Mouse (Mus musculus) liver, embryonic 14.5 days (tissue): ENCODE results near the gene Tkt. TPM values are rescaled to one million over a fixed set of nuclear protein-coding genes. Genes with fewer than 3 reads are reported as not detected.
"Not testable (repeated sequence)": the region's sequence is repeated elsewhere in the genome, so short reads cannot be mapped to it uniquely, and the experiment has no call there.

Experiments
- ATAC-seq: fragments of 200-750 bp; cut with Nextera tagmentation; 2 replicates; pipeline ENCODE4 v1.8.0; 2017; ENCODE audit warnings: moderate number of reproducible peaks, mild to moderate bottlenecking, moderate library complexity; ENCODE audit not compliant: insufficient read depth
- DNase-seq, 3 experiments: peaks; one replicate each; pipeline ENCODE4 v3.0.0-alpha.2; 2012 to 2013; ENCODE audit warnings: low read depth in 3 of 3, low spot score in 3 of 3
- H3K27ac ChIP-seq: fragments of 300-500 bp; sonication (generic); 2 replicates; pipeline ENCODE4 v1.5.1; 2014; ENCODE audit warnings: moderate library complexity, mild to moderate bottlenecking, control low read depth, inconsistent platforms
- H3K27me3 ChIP-seq: fragments of 300-500 bp; sonication (generic); 2 replicates; pipeline ENCODE4 v1.6.1; 2014; ENCODE audit warnings: mild to moderate bottlenecking, low read length, moderate library complexity; ENCODE audit not compliant: control insufficient read depth, insufficient read depth
- H3K36me3 ChIP-seq: fragments of 300-500 bp; sonication (generic); replicated peaks from 2 replicates; pipeline ENCODE4 v1.6.1; 2014; ENCODE audit warnings: low read depth; ENCODE audit not compliant: control insufficient read depth, insufficient read depth
- H3K4me1 ChIP-seq, 2 experiments: fragments of 200-500 bp in 1 of 2; fragments of 300-500 bp in 1 of 2; sonication (generic) in 1 of 2; replicated peaks; 2 replicates each; pipeline ENCODE4 v1.6.1; 2012 to 2014; ENCODE audit warnings: antibody characterized with exemption in 1 of 2, inconsistent platforms in 1 of 2, low read length in 1 of 2; ENCODE audit not compliant: control insufficient read depth in 2 of 2, insufficient read depth in 2 of 2
- H3K4me2 ChIP-seq: fragments of 300-500 bp; sonication (generic); 2 replicates; pipeline ENCODE4 v1.6.1; 2014; ENCODE audit warnings: low read depth, mild to moderate bottlenecking, control low read depth, moderate library complexity
- H3K4me3 ChIP-seq, 2 experiments: fragments of 200-500 bp in 1 of 2; fragments of 300-500 bp in 1 of 2; sonication (generic) in 1 of 2; 2 replicates each; pipeline ENCODE4 v1.5.1; 2012 to 2014; ENCODE audit warnings: low read depth in 2 of 2, low read length in 2 of 2, mild to moderate bottlenecking in 2 of 2, control low read depth in 1 of 2, inconsistent platforms in 1 of 2, moderate library complexity in 1 of 2; ENCODE audit not compliant: insufficient read depth in 1 of 2
- H3K9ac ChIP-seq: fragments of 300-500 bp; sonication (generic); replicated peaks from 2 replicates; pipeline ENCODE4 v1.6.1; 2014; ENCODE audit warnings: mild to moderate bottlenecking, control low read depth, moderate library complexity
- H3K9me3 ChIP-seq: fragments of 300-500 bp; sonication (generic); 2 replicates; pipeline ENCODE4 v1.6.1; 2016; ENCODE audit warnings: low read length, mixed read lengths; ENCODE audit not compliant: control insufficient read depth
- CTCF ChIP-seq: IDR thresholded peaks from 2 replicates; pipeline ENCODE4 v1.5.1; 2016; ENCODE audit warnings: antibody characterized with exemption, low read depth, control low read depth
- EP300 ChIP-seq: IDR thresholded peaks from 2 replicates; pipeline ENCODE4 v1.6.1; 2016; ENCODE audit warnings: antibody characterized with exemption, low read depth
- WGBS: fragments of 180-500 bp; shearing (Covaris S2); extraction: QIAGEN DNeasy Blood & Tissue Kit; methylation state at CpG from one replicate; pipeline ENCODE4 v1.1.7; 2014; ENCODE audit not compliant: insufficient replicate concordance; 5-methylcytosine and 5-hydroxymethylcytosine counted together
- polyA plus RNA-seq, 2 experiments: library from polyadenylated mRNA; depleted of rRNA in 1 of 2; stranded (reverse) in 1 of 2; unstranded in 1 of 2; fragments of >200 nt; fragmentation: Nextera tagmentation in 1 of 2; extraction: Ambion mirVana in 1 of 2; gene quantifications; 2 replicates each; pipeline versions ENCODE4 v1.2.1 to v1.2.3; 2012 to 2014

Gene Tkt
- polyA plus RNA-seq, 2 experiments, result 86.7 to 153 TPM

DNA sequence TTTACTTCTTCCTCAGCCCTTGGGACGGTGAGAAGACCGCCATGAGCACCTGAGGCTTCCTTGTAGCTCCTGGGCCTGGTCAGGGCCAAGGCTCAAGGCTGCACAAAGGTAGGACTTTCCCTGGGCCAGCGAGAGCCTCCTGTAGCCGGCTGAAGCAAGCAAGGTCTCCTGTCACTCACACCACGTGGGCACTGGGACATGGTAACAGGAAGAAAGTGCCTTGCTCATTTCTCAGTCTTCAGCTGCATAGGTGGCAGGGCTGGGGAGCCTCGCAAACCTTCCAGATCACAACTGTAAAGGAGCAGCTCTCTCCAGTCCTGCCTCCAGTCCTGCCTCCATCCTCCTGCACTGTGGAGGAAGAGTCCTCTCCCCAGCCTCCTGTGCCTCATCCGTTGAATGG, 27.6 kb downstream of the Tkt start:
- 65% methylated on average over 7 of the region's 7 CpGs for WGBS
- Histone ChIP-seq H3K27ac (peak overlapping the region; percentile 38), H3K27me3 (no peaks in the 10 kb centered on the region), H3K4me1 (peaks cover 11 to 17% of the 10 kb centered on the region in 2 experiments), H3K36me3 (peaks cover 32% of the 10 kb centered on the region), H3K9ac (no peak overlapping the region; the same call in 1 of the 2 replicates), H3K4me3 (no peak overlapping the region), H3K4me2 (no peak overlapping the region), H3K9me3 (no peaks in the 10 kb centered on the region)
- ATAC-seq, result no peak
- DNase-seq, result no peak
- TF ChIP-seq EP300 (no peak), CTCF (no peak)

DNA sequence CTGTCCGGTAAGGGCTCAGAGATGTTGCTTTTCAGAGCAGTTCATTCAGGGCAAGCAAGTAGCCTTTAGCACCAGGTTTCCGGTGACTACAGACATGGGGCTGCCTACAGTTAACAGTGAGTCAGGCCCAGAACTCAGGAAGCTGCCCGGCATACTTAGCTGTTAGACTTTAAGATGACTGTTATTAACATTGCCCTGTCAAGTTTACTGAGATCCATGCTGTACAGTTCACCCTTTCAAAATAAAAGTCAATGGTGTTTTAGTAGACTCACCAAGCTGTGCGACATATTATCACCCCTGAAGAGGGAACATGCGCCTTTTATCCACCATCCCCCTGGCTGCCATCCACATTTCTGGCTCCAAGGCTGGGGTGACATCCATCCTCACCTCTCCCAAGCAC, 28.1 kb downstream of the Tkt start:
- ATAC-seq, result no peak
- Histone ChIP-seq H3K9me3 (no peaks in the 10 kb centered on the region), H3K4me1 (peaks cover 11 to 17% of the 10 kb centered on the region in 2 experiments), H3K36me3 (peaks cover 28% of the 10 kb centered on the region), H3K27ac (peak overlapping the region; percentile 44), H3K4me2 (0 out of 2 replicates have a peak overlapping the region, but pooled peaks have one; percentile 15), H3K27me3 (no peaks in the 10 kb centered on the region), H3K4me3 (no peak overlapping the region), H3K9ac (no peak overlapping the region; the same call in 1 of the 2 replicates)
- whole genome bisulfite sequencing, result 39% methylated on average over 5 of the region's 5 CpGs
- no peak for DNase-seq
- TF ChIP-seq EP300, result no peak
- TF ChIP-seq CTCF, result no peak

DNA sequence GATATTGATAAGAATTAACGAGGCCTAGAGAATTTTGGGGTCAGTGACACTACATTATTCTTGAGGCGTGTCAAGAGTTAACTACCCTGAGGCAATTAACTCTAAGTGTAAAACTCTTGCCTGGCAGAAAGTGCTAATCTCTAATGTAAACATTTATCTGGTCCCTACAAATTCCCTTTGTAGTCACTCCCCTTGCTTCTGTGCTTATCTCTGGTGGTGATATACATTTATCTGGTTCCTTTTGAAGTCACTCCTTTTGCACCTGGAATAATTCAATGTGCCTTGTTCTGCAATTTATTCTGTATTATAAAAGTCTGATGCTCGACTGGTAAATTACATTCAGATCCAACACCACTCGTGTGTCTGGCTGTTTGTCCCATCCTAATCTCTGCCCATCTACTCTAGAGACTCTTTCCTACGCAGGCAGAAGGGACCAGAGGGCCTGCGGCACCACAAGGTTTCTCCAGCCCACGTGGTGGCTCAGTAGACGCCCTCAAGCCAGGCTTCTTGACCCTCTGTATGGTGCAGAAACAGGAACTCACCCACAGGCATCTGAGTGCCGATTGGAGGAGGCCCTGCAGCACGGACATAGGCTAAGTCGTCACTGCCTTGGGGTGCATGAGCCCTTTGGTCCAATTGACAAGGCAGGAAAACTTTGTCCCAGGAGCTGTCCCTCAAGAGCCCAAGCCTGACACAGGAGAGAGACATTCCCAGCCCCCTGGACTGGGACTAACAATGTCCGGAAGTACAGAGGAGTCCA, 29.3 kb downstream of the Tkt start:
- H3K27me3 ChIP-seq, H3K9me3 ChIP-seq, H3K9ac ChIP-seq, H3K4me3 ChIP-seq: not testable (repeated sequence)
- H3K4me1 ChIP-seq, result peaks cover 11 to 17% of the 10 kb centered on the region in 2 experiments
- ATAC-seq (peak; percentile 83), DNase-seq (peak in 2 of 3 experiments; percentile 35 to 39)
- peak overlapping the region; percentile 59 for H3K27ac ChIP-seq
- peak overlapping the region; percentile 26 for H3K4me2 ChIP-seq
- H3K36me3 ChIP-seq, result peaks cover 16% of the 10 kb centered on the region
- WGBS, result 8% methylated on average over 10 of the region's 12 CpGs

- H3K4me2 ChIP-seq, result no peak overlapping the region
- ATAC-seq (no peak), DNase-seq (no peak)
- WGBS, result 36% methylated on average over 5 of the region's 5 CpGs
- TF ChIP-seq EP300, result no peak
- TF ChIP-seq CTCF, result no peak
- no peaks in the 10 kb centered on the region for H3K27me3 ChIP-seq
- no peak overlapping the region for H3K9ac ChIP-seq
- H3K4me1 ChIP-seq, result peaks cover 11 to 17% of the 10 kb centered on the region in 2 experiments
- no peaks in the 10 kb centered on the region for H3K9me3 ChIP-seq
- no peak overlapping the region for H3K4me3 ChIP-seq
- H3K36me3 ChIP-seq, result peaks cover 6% of the 10 kb centered on the region
- H3K27ac ChIP-seq, result no peak overlapping the region
These were observed 31.0 kb downstream of the Tkt start for GRCm38 (mm10) chr14:30579180-30579579.

DNA sequence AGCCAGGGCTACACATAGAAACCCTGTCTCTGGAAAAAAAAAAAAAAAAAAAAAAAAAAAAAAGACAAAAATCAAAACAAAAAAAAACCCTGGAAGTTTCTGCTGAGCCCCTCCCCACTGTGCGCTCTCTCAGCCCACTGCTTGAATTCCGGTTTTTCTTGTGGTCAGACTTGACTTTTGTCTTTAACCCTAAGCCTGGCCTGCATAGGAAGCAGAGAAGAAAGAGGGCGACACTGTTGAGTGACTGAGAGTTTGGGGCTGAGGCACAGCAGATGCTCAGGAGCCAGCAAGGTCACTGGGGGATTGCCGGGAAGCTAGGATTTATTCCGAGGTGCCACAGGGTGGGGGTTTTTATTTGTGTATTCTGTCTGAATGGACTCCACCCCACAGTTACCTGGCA, 31.7 kb downstream of the Tkt start:
- Histone ChIP-seq H3K4me2 (no peak overlapping the region), H3K9ac (no peak overlapping the region), H3K27me3 (no peaks in the 10 kb centered on the region), H3K4me3 (no peak overlapping the region), H3K9me3 (no peaks in the 10 kb centered on the region), H3K4me1 (peaks cover 14 to 17% of the 10 kb centered on the region in 2 experiments), H3K27ac (no peak overlapping the region), H3K36me3 (peaks cover 6% of the 10 kb centered on the region)
- DNase-seq (no peak), ATAC-seq (no peak)
- TF ChIP-seq EP300 (no peak), CTCF (no peak)
- WGBS, result 33% methylated on average over 5 of the region's 5 CpGs
